Mouse (Mus musculus): Measurements from ENCODE around the gene Ndufb7.

GRCm38 (mm10) chr8:83573140-83573875 is 6.8 kb downstream of the Ndufb7 start:
- no peak for TF ChIP-seq GATA1 (IDR thresholded peaks at IDR 0.05; ENCODE audit: borderline replicate concordance, low read length)
- no peak; the same call in 1 of the 2 replicates for TF ChIP-seq FLI1 (IDR thresholded peaks at IDR 0.05; ENCODE audit: low read length)
